Mouse (Mus musculus) heart, embryonic 12.5 days (tissue): ENCODE data around the gene Arl5c. TPM values are rescaled to one million over a fixed set of nuclear protein-coding genes. Genes with fewer than 3 reads are reported as not detected.

Experiments used
- ATAC-seq: fragments of 200-750 bp; cut with Nextera tagmentation; 2 replicates; pipeline ENCODE4 v1.8.0; 2017; ENCODE audit warnings: moderate TSS enrichment, moderate library complexity; ENCODE audit not compliant: insufficient number of reproducible peaks, low FRiP score
- H3K27ac ChIP-seq: fragments of 300-500 bp; sonication (generic); 2 replicates; pipeline ENCODE4 v1.5.1; 2016; ENCODE audit warnings: mild to moderate bottlenecking, moderate library complexity; ENCODE audit not compliant: poor library complexity, severe bottlenecking
- H3K27me3 ChIP-seq: fragments of 300-500 bp; sonication (generic); replicated peaks from 2 replicates; pipeline ENCODE4 v1.6.1; 2016; ENCODE audit warnings: mild to moderate bottlenecking, moderate library complexity
- H3K36me3 ChIP-seq: fragments of 300-500 bp; sonication (generic); 2 replicates; pipeline ENCODE4 v1.6.1; 2016; ENCODE audit warnings: mild to moderate bottlenecking, moderate library complexity
- H3K4me1 ChIP-seq: fragments of 300-500 bp; sonication (generic); replicated peaks from 2 replicates; pipeline ENCODE4 v1.6.1; 2016; ENCODE audit warnings: mild to moderate bottlenecking
- H3K4me2 ChIP-seq: fragments of 300-500 bp; sonication (generic); 2 replicates; pipeline ENCODE4 v1.6.1; 2016; ENCODE audit warnings: mild to moderate bottlenecking, moderate library complexity
- H3K4me3 ChIP-seq: fragments of 300-500 bp; sonication (generic); 2 replicates; pipeline ENCODE4 v1.5.1; 2016; ENCODE audit warnings: mild to moderate bottlenecking
- H3K9ac ChIP-seq: fragments of 300-500 bp; sonication (generic); 2 replicates; pipeline ENCODE4 v1.6.1; 2016; ENCODE audit warnings: mild to moderate bottlenecking, moderate library complexity
- H3K9me3 ChIP-seq: fragments of 300-500 bp; sonication (generic); replicated peaks from 2 replicates; pipeline ENCODE4 v1.6.1; 2016; ENCODE audit warnings: mild to moderate bottlenecking, moderate library complexity
- WGBS: fragments of 180-500 bp; shearing (Covaris S2); methylation state at CpG from one replicate; pipeline ENCODE4 v1.1.7; 2016; 5-methylcytosine and 5-hydroxymethylcytosine counted together
- polyA plus RNA-seq: library from polyadenylated mRNA; unstranded; fragments of >200 nt; fragmentation: Nextera tagmentation; extraction: Ambion mirVana; gene quantifications from 2 replicates; pipeline ENCODE4 v1.2.1, GENCODE M21; 2016

Gene Arl5c
- polyA plus RNA-seq, 1 experiment from 2014 or later, result 3.9 TPM

- 63% methylated on average over 10 of the region's 10 CpGs for WGBS
- no peak overlapping the region for H3K9ac ChIP-seq
- H3K9me3 ChIP-seq, result no peaks in the 10 kb centered on the region
- no peak overlapping the region for H3K4me3 ChIP-seq
- no peak for ATAC-seq
- no peaks in the 10 kb centered on the region for H3K4me1 ChIP-seq
- H3K27me3 ChIP-seq, result peaks cover 45% of the 10 kb centered on the region
- H3K4me2 ChIP-seq, result no peak overlapping the region
- H3K27ac ChIP-seq, result no peak overlapping the region
- H3K36me3 ChIP-seq, result no peaks in the 10 kb centered on the region
These were observed 16.0 kb downstream of the Arl5c start for GRCm38 (mm10) chr11:97979824-97980495.

- ATAC-seq, result no peak
These were observed 17.6 kb downstream of the Arl5c start for GRCm38 (mm10) chr11:97978392-97978791.

DNA sequence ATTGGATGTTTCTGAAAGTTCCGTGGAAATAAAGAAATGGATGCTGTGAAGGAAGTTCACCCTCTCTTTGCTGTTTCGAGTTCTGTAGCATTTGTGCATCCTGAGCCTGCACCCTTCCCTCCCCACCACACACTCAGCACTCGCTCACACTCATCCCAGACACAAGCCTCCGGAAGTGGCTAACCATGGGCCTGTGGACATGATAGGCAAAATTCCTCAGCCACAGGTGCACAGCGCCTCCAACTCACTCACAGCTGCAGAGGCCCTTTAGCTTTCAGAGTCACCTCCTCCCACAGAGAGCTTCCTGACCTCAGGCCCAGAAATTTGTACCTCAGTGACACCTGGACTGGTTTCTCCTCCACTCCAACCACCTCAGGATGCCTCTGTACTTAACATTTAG is 18.2 kb downstream of the Arl5c start:
- Histone ChIP-seq H3K9me3 (no peaks in the 10 kb centered on the region), H3K4me1 (no peaks in the 10 kb centered on the region), H3K4me3 (no peak overlapping the region), H3K27ac (no peak overlapping the region), H3K9ac (no peak overlapping the region), H3K4me2 (no peak overlapping the region), H3K36me3 (no peaks in the 10 kb centered on the region), H3K27me3 (peaks cover 24% of the 10 kb centered on the region)
- no peak for ATAC-seq
- 66% methylated on average over 5 of the region's 5 CpGs for WGBS

More at GRCm38 (mm10) chr11:97978392-97978791, 17.6 kb downstream of the Arl5c start:
- Histone ChIP-seq H3K4me3 (no peak overlapping the region), H3K9ac (no peak overlapping the region), H3K27ac (no peak overlapping the region), H3K4me2 (no peak overlapping the region), H3K27me3 (peaks cover 30% of the 10 kb centered on the region), H3K4me1 (no peaks in the 10 kb centered on the region), H3K36me3 (no peaks in the 10 kb centered on the region), H3K9me3 (no peaks in the 10 kb centered on the region)
- WGBS, result 66% methylated on average over 13 of the region's 13 CpGs

- H3K27me3 ChIP-seq, result 0 out of 2 replicates have a peak, but pooled peaks cover 17% of the 10 kb centered on the region
- H3K9me3 ChIP-seq, result no peaks in the 10 kb centered on the region
- no peak overlapping the region for H3K4me3 ChIP-seq
- no peak overlapping the region for H3K9ac ChIP-seq
- H3K4me2 ChIP-seq, result no peak overlapping the region
- WGBS, result 85% methylated on average over 5 of the region's 5 CpGs
- no peak for ATAC-seq
- H3K4me1 ChIP-seq, result peaks cover 11% of the 10 kb centered on the region
- H3K36me3 ChIP-seq, result no peaks in the 10 kb centered on the region
- H3K27ac ChIP-seq, result no peak overlapping the region
These were observed 21.2 kb downstream of the Arl5c start for GRCm38 (mm10) chr11:97974746-97975145.

DNA sequence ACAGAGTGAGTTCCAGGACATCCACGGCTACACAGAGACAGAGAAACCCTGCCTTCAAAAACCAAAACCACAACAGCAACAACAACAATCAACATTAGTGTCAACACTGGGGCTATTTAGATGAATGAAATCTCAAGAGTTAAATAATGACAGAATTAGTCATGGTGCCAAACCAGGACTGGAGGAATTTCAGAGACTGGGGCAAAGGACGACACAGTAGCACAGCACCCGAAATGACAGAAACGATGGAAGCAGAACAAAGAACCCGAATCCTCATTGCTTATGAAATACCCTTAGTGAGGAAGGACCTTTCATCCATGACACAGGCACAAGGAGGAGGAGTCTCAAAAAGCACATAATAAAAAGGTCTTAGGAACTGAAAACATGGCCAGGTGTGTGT is 21.8 kb downstream of the Arl5c start:
- ATAC-seq, result no peak
- Histone ChIP-seq H3K4me3 (no peak overlapping the region), H3K27ac (no peak overlapping the region), H3K4me2 (no peak overlapping the region), H3K9me3 (no peaks in the 10 kb centered on the region), H3K4me1 (peaks cover 11% of the 10 kb centered on the region), H3K27me3 (0 out of 2 replicates have a peak, but pooled peaks cover 15% of the 10 kb centered on the region), H3K36me3 (no peaks in the 10 kb centered on the region), H3K9ac (no peak overlapping the region)
- WGBS, result 85% methylated on average over 5 of the region's 5 CpGs

- no peak overlapping the region for H3K9ac ChIP-seq
- no peaks in the 10 kb centered on the region for H3K36me3 ChIP-seq
- H3K9me3 ChIP-seq, result no peaks in the 10 kb centered on the region
- WGBS, result 66% methylated on average over 2 of the region's 2 CpGs
- no peak overlapping the region for H3K27ac ChIP-seq
- H3K27me3 ChIP-seq, result peaks cover 18% of the 10 kb centered on the region; the same call in 1 of the 2 replicates
- no peak overlapping the region for H3K4me2 ChIP-seq
- H3K4me3 ChIP-seq, result no peak overlapping the region
- ATAC-seq, result no peak
- peaks cover 11% of the 10 kb centered on the region for H3K4me1 ChIP-seq
These were observed 23.5 kb downstream of the Arl5c start for GRCm38 (mm10) chr11:97972434-97972833.

DNA sequence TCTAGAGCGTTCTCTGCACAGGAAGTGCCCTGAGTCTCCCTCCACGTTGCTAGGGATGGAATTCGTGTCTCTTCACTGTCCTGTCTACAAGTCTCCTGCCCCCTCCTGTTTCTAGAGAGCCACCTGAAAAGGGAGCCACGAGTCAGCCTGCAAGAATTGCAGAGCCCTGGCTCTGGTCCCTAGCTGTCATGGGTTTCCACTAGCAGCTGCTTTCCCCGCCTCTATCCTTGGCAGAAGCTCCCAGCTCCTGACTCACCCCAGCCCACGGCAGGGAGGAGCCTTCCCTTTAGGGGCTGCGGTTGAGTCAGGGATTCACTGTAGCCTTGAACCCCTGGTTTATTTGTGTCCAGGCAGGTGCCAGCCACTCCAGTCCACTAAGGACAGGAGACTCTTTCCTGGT is 24.7 kb downstream of the Arl5c start:
- no peak overlapping the region for H3K9ac ChIP-seq
- H3K4me2 ChIP-seq, result peak overlapping the region; percentile 32; the same call in 1 of the 2 replicates

DNA sequence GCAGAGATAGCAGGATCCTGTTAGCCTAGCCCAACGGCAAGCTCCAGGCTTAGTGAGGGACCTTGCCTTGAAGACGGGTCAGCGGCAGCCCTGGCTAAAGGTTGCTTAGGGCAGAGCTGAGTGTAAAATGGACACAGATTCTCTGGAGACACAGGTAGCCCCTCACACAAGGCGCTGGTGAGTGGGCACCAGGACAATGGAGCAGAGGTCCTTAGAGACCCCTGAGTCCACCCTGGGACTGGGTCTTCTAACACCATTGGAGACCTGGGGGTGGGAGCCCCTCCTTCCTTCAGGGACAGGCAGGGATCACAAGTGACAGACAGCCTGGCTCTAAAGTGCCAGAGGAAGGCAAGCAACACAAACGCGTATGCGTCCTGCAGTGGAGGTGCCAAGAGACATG is 25.2 kb downstream of the Arl5c start:
- H3K27me3 ChIP-seq, result peaks cover 29% of the 10 kb centered on the region
- H3K4me1 ChIP-seq, result peaks cover 11% of the 10 kb centered on the region
- H3K9ac ChIP-seq, result no peak overlapping the region
- no peak for ATAC-seq
- no peak overlapping the region for H3K27ac ChIP-seq
- 74% methylated on average over 7 of the region's 7 CpGs for WGBS
- no peaks in the 10 kb centered on the region for H3K36me3 ChIP-seq
- H3K9me3 ChIP-seq, result no peaks in the 10 kb centered on the region
- peak overlapping the region; percentile 32; the same call in 1 of the 2 replicates for H3K4me2 ChIP-seq
- no peak overlapping the region for H3K4me3 ChIP-seq

More for the DNA sequence above, 24.7 kb downstream of the Arl5c start:
- Histone ChIP-seq H3K36me3 (no peaks in the 10 kb centered on the region), H3K4me1 (peaks cover 11% of the 10 kb centered on the region), H3K4me3 (no peak overlapping the region), H3K27me3 (peaks cover 29% of the 10 kb centered on the region), H3K27ac (no peak overlapping the region), H3K9me3 (no peaks in the 10 kb centered on the region)
- no peak for ATAC-seq
- WGBS, result 16% methylated on average over 7 of the region's 7 CpGs

- Histone ChIP-seq H3K9ac (no peak overlapping the region), H3K36me3 (no peaks in the 10 kb centered on the region), H3K4me1 (peaks cover 11% of the 10 kb centered on the region), H3K4me2 (no peak overlapping the region), H3K27ac (no peak overlapping the region), H3K27me3 (peaks cover 40% of the 10 kb centered on the region), H3K9me3 (no peaks in the 10 kb centered on the region), H3K4me3 (no peak overlapping the region)
- ATAC-seq, result no peak
- 50% methylated on average over 5 of the region's 5 CpGs for WGBS
These were observed 27.6 kb downstream of the Arl5c start for GRCm38 (mm10) chr11:97968385-97968784.

DNA sequence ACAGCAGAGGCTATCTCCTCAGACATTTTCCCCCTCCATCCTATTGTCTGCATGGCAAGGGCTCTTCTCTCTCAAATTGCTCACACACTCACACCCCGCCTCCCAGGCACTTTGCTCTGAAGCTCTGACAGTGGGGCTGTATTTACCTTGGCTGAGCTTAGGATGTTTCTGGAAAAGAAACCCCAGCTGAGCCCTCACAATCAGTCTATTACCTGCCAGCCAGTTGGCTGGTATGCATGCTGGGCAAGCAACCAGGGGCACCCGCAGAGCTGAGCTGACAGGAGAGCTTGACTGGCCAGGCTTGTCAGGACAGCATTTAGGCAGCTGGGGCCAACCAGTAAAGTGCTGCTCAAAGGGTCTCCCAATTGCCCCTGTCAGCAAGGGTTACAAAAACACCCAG is 28.9 kb downstream of the Arl5c start:
- Histone ChIP-seq H3K9ac (no peak overlapping the region), H3K9me3 (no peaks in the 10 kb centered on the region), H3K4me3 (no peak overlapping the region), H3K4me1 (peaks cover 11% of the 10 kb centered on the region), H3K4me2 (no peak overlapping the region), H3K27ac (no peak overlapping the region), H3K27me3 (peaks cover 40% of the 10 kb centered on the region), H3K36me3 (no peaks in the 10 kb centered on the region)
- 49% methylated on average over 2 of the region's 2 CpGs for WGBS
- ATAC-seq, result no peak

DNA sequence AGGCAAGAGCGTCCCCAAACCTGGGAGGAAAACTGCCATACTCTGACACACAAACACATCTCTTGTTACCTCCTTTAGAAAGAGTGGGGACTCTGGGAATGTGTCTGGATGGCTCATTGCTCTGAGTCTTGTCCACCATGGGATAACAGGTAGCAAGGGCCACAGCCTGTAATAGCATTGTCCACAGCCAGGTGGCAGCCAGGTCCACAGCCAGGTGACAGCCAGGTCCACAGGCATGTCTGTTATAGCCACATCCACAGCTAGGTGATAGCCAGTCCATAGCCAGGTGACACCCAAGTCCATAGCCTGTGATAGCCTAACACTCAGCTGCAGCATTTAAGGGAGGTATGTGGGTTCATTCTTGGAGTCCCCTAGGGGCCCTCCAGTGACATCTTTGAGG is 35.1 kb downstream of the Arl5c start:
- H3K9ac ChIP-seq, result no peak overlapping the region
- H3K4me3 ChIP-seq, result no peak overlapping the region
- peaks cover 4% of the 10 kb centered on the region; the same call in 1 of the 2 replicates for H3K4me1 ChIP-seq
- peaks cover 11% of the 10 kb centered on the region; the same call in 1 of the 2 replicates for H3K27me3 ChIP-seq
- 75% methylated on average over 1 of the region's 1 CpGs for WGBS
- H3K27ac ChIP-seq, result no peak overlapping the region
- no peak for ATAC-seq
- no peaks in the 10 kb centered on the region for H3K9me3 ChIP-seq
- H3K4me2 ChIP-seq, result no peak overlapping the region
- H3K36me3 ChIP-seq, result no peaks in the 10 kb centered on the region

DNA sequence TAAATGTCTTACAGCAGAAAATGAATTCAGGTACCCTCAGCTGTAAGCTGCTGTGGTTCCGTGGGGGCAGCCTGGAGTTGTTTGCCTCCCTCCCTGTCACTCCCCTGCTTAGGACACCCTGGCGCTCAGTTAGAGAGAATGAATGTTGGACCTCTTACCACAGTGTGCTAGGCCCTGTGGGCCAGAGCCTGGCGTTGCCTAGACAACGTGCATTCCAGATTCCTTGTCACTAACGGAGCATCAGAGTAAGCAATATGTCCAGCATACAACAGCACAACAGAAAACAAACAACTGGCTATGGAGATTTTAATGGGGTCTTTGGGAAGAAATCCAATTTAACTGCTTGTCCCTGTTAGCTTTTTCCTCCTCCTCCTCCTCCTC is 36.7 kb downstream of the Arl5c start:
- no peak for ATAC-seq
- 0 out of 2 replicates have a peak, but pooled peaks cover 3% of the 10 kb centered on the region for H3K27me3 ChIP-seq
- no peak overlapping the region for H3K27ac ChIP-seq
- H3K36me3 ChIP-seq, result no peaks in the 10 kb centered on the region
- H3K9me3 ChIP-seq, result no peaks in the 10 kb centered on the region
- no peak overlapping the region for H3K4me3 ChIP-seq
- H3K4me1 ChIP-seq, result peaks cover 17% of the 10 kb centered on the region
- WGBS, result 63% methylated on average over 5 of the region's 5 CpGs
- no peak overlapping the region for H3K9ac ChIP-seq
- H3K4me2 ChIP-seq, result no peak overlapping the region
